Mouse (Mus musculus): ENCODE results near the gene 4930486L24Rik. TPM values are rescaled to one million over a fixed set of nuclear protein-coding genes. Genes with fewer than 3 reads are reported as not detected.
A peak's percentile ranks its signal among the peaks of the same experiment; 100 is the strongest.
"Not testable (repeated sequence)": the region's sequence is repeated elsewhere in the genome, so short reads cannot be mapped to it uniquely, and the experiment has no call there.

Gene 4930486L24Rik
- 0.20 TPM in 1 of 2 replicates, not detected in the other for polyA plus RNA-seq (2016; fragmentation: Nextera tagmentation; extraction: Ambion mirVana)

DNA sequence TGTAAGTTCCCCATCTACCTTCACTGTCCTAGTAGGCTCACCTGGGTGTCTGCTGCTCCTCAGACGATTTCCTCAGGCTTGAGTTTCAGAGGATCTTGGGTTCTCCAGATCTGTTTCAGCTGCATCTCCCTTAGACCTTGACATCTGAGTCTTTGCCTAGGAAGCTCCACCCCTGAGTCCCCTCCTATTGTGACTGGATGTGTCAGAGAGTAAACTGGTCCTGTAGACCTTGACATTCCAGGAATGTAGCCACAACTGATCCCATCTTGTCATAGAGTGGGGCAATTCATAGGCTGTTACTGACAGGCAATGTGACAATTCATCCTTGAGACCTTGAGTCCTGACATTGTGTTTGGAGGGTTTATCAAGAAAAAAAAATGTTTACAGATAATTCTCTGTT is at the start of gene 4930486L24Rik:
TSS of gene 4930486L24Rik (minus strand) at position 195 of the 400 bp plus-strand sequence.
- H3K27me3 ChIP-seq (replicated peaks): no peaks in the 10 kb centered on the region
- 0 out of 2 replicates have a peak, but pooled peaks cover 3% of the 10 kb centered on the region for H3K9me3 ChIP-seq (replicated peaks)
- H3K4me1 ChIP-seq (replicated peaks): no peaks in the 10 kb centered on the region
- ATAC-seq (ENCODE audit: insufficient number of reproducible peaks, low FRiP score): no peak
- H3K4me3 ChIP-seq: no peak within 1 kb of the TSS
- no peak within 1 kb of the TSS for H3K4me2 ChIP-seq
- 61% methylated on average over 1 of the region's 1 CpGs for WGBS
- H3K9ac ChIP-seq: no peak within 1 kb of the TSS
- no peak within 1 kb of the TSS for H3K27ac ChIP-seq (ENCODE audit: poor library complexity, severe bottlenecking)
- no peaks in the 10 kb centered on the region for H3K36me3 ChIP-seq

DNA sequence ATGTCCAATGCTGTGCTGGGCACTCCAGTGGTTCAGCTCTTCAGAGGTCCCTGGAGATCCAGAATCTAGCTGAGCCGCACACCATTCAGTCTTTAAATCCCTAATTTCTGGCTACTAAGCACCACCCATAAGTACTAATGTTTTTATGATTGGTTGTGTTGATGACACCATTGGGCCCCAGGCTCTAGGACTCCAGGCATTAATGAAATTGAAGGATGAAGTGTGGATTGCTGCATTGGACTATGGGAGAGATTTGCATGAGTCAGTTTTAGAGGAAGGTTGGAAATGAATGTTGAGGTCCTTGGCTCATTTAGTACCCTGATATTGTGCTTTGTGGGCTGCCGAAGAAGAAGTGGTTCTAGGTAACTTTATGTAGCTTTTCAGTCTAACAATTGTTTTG is 40.5 kb upstream of the 4930486L24Rik start, which contains the start of gene Tpbpb:
TSS of gene Tpbpb (minus strand) at position 101 of the 400 bp plus-strand sequence.
- not testable (repeated sequence) for H3K4me3 ChIP-seq; ATAC-seq (ENCODE audit: insufficient number of reproducible peaks, low FRiP score); H3K9ac ChIP-seq; H3K36me3 ChIP-seq; H3K9me3 ChIP-seq (replicated peaks); H3K27me3 ChIP-seq (replicated peaks); H3K4me2 ChIP-seq; H3K27ac ChIP-seq (ENCODE audit: poor library complexity, severe bottlenecking); H3K4me1 ChIP-seq (replicated peaks)
- 78% methylated on average over 2 of the region's 2 CpGs for WGBS

DNA sequence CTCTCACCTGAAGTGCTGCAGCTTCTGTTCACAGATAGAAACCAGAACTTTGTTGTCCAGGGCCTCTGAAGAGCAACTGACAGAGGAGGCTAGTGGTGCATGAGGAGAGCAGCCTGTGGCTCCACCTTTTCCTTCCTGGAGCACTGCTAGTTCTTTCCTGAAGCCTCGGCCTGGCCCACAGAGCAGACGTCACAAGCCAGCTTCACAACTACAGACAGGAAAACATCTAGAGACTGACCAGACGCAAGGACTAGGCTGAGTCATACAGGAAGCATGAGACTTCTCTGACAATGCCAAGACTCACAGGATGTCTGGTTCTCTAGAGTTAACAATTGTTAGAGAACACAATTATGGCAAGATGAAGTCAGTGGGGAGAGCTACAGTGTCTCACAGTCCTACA is 33.1 kb upstream of the 4930486L24Rik start, which contains the start of gene Ctla2b:
TSS of gene Ctla2b (minus strand) at position 120 of the 400 bp plus-strand sequence.
- Histone ChIP-seq H3K4me1 (replicated peaks) (no peaks in the 10 kb centered on the region), H3K4me2 (no peak within 1 kb of the TSS), H3K9me3 (replicated peaks) (peaks cover 2% of the 10 kb centered on the region; the same call in 1 of the 2 replicates), H3K27me3 (replicated peaks) (no peaks in the 10 kb centered on the region), H3K36me3 (no peaks in the 10 kb centered on the region), H3K4me3 (no peak within 1 kb of the TSS), H3K27ac (ENCODE audit: poor library complexity, severe bottlenecking) (peak within 1 kb of the TSS; percentile 81), H3K9ac (no peak within 1 kb of the TSS)
- peak; percentile 93 for ATAC-seq (ENCODE audit: insufficient number of reproducible peaks, low FRiP score)
- 40% methylated on average over 3 of the region's 3 CpGs for WGBS

DNA sequence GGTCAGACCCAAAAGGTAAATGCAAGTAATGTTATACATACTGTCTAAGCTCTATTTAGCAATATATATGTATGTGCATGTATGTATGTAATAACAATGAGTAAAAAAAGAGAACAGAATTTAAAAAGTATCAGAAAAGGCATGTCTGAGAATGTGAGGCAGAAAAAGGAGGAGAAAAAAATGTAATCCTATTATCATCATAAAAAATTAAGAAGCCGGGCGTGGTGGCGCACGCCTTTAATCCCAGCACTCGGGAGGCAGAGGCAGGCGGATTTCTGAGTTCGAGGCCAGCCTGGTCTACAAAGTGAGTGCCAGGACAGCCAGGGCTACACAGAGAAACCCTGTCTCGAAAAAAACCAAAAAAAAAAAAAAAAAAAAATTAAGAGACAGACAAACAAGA is 32.5 kb upstream of the 4930486L24Rik start, which contains the start of gene Gm49392:
TSS of gene Gm49392 (minus strand) at position 101 of the 400 bp plus-strand sequence.
- WGBS: 85% methylated on average over 8 of the region's 8 CpGs
- H3K9ac ChIP-seq; H3K4me3 ChIP-seq; ATAC-seq (ENCODE audit: insufficient number of reproducible peaks, low FRiP score); H3K27me3 ChIP-seq (replicated peaks); H3K9me3 ChIP-seq (replicated peaks); H3K36me3 ChIP-seq; H3K4me1 ChIP-seq (replicated peaks); H3K4me2 ChIP-seq: not testable (repeated sequence)
- H3K27ac ChIP-seq (ENCODE audit: poor library complexity, severe bottlenecking): peak within 1 kb of the TSS; percentile 81

DNA sequence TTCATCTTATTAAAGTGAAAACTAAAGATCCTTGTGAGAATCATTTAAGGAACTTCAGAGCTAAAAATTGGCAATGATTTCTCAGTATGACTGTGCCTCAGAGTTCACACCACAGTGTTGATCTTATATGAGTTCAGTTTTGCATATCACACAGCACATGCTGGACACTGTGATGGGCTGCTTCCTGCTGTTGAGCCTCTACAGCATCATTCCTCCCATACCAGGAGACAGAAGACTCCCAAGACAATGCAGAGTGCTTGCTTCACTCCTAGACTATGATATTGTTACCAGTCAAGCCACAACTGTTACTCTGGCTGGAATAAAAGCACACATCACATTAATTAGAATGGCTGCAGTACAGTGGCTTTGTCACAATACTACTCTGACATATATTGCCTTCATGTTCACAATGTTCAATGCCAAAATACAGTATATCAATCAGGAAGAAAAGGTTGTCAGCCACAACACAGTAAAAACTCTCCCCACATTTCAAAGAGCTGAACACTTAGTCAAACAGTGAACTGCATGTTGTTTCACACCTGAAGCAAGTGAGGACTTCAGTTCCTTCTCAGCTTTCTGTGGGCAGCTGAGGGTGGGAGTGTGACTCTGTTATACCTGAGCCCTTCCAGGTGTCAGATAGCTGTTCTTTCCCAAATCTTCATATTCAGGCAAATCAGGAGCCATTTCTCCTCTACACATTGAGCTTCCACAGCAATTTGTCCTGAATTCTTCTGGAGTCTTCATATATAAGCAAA is 31.3 kb upstream of the 4930486L24Rik start:
- no peak for ATAC-seq (ENCODE audit: insufficient number of reproducible peaks, low FRiP score)
- H3K27ac ChIP-seq (ENCODE audit: poor library complexity, severe bottlenecking): no peak overlapping the region

DNA sequence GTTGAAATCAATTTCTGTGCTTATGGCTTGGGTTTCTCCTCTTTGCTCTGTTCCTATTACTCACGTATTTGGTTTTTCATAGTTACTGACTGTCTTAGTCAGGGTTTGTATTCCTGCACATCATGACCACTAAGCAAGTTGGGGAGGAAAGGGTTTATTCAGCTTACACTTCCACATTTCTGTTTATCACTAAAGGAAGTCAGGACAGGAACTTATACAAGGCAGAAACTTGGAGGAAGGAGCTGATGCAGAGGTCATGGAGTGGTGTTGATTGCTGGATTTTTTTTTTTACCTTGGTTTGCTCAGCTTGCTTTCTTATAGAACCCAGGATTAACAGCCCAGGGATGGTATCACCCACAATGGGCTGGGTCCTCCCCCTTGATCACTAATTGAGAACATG is 28.0 kb upstream of the 4930486L24Rik start:
- Histone ChIP-seq H3K4me3 (no peak overlapping the region), H3K9ac (no peak overlapping the region), H3K27ac (ENCODE audit: poor library complexity, severe bottlenecking) (no peak overlapping the region), H3K4me1 (replicated peaks) (no peaks in the 10 kb centered on the region), H3K36me3 (no peaks in the 10 kb centered on the region), H3K4me2 (no peak overlapping the region), H3K9me3 (replicated peaks) (peaks cover 2% of the 10 kb centered on the region), H3K27me3 (replicated peaks) (no peaks in the 10 kb centered on the region)
- 76% methylated on average over 1 of the region's 1 CpGs for WGBS
- ATAC-seq (ENCODE audit: insufficient number of reproducible peaks, low FRiP score): no peak

More for the DNA sequence above, 31.3 kb upstream of the 4930486L24Rik start:
- Histone ChIP-seq H3K36me3 (no peaks in the 10 kb centered on the region), H3K4me3 (no peak overlapping the region), H3K27me3 (replicated peaks) (no peaks in the 10 kb centered on the region), H3K9ac (no peak overlapping the region), H3K9me3 (replicated peaks) (peaks cover 2% of the 10 kb centered on the region), H3K4me2 (no peak overlapping the region), H3K4me1 (replicated peaks) (no peaks in the 10 kb centered on the region)

DNA sequence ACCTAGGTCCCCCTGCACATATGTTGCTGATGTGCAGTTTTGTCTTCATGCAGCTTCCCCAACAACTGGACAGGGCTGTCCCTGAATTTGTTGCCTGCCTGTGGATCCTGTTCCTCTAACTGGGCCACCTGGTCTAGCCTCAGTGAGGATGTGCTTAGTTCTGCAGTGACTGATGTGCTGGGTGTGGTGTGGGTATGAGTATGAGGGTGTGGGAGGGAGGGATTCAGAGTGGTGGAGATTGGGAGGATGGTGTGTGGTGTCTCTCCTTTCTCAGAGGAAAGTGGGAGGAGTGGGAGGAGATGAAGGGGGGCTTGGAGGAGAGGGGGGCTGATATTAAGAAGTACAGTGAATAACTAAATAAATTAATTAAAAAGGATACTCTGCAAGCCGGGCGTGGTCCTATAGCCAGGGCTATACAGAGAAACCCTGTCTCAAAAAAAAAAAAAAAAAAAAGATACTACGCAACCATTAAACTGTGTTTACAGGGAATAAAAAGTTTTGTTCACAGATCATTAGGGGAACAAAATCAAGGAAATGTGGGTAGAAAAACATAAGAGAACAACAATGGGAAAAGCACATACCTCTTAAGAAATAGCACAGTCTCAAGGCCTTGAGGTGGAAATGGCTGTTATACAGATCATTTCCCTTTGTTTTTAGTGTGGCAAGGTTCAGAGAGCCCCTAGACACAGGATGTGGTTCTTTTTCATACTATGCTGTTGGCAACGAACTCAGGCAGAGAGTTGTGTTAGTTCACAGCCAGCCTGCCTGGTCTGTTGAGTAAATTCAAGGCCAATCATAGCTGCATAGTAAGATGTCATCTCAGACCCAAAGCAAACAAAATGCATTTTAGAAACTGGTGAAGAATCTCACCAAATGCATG is 15.8 kb downstream of the 4930486L24Rik start:
- no peak for ATAC-seq (ENCODE audit: insufficient number of reproducible peaks, low FRiP score)
- no peak overlapping the region for H3K4me3 ChIP-seq
- 79% methylated on average over 4 of the region's 4 CpGs for WGBS
- no peaks in the 10 kb centered on the region for H3K4me1 ChIP-seq (replicated peaks)
- H3K9me3 ChIP-seq (replicated peaks): no peaks in the 10 kb centered on the region
- H3K27me3 ChIP-seq (replicated peaks): no peaks in the 10 kb centered on the region
- H3K4me2 ChIP-seq: no peak overlapping the region
- H3K36me3 ChIP-seq: no peaks in the 10 kb centered on the region
- no peak overlapping the region for H3K27ac ChIP-seq (ENCODE audit: poor library complexity, severe bottlenecking)
- H3K9ac ChIP-seq: no peak overlapping the region

DNA sequence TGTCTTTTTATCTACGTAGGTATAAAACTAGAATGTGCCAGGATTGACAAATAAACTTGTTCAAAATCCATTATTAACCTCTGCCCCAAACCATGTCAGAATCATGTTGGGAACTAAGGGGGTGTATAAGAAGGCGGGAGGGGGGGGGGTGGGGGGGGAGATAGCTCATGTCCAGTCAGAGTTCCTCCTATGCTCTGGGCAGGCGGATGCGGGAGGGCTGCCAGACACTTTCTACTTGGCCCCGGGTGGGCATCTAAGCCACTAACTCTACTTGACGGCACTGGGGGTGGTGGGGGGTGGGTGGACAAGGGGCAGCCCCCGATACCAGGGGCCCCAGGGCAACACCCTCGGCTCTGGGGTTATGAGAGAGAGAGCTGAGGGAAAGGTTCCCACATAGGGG is 21.1 kb downstream of the 4930486L24Rik start:
- Histone ChIP-seq H3K9ac (no peak overlapping the region), H3K36me3 (no peaks in the 10 kb centered on the region), H3K27ac (ENCODE audit: poor library complexity, severe bottlenecking) (no peak overlapping the region), H3K4me1 (replicated peaks) (no peaks in the 10 kb centered on the region), H3K27me3 (replicated peaks) (no peaks in the 10 kb centered on the region), H3K9me3 (replicated peaks) (no peaks in the 10 kb centered on the region), H3K4me2 (no peak overlapping the region), H3K4me3 (no peak overlapping the region)
- no peak for ATAC-seq (ENCODE audit: insufficient number of reproducible peaks, low FRiP score)
- WGBS: 81% methylated on average over 8 of the region's 8 CpGs

DNA sequence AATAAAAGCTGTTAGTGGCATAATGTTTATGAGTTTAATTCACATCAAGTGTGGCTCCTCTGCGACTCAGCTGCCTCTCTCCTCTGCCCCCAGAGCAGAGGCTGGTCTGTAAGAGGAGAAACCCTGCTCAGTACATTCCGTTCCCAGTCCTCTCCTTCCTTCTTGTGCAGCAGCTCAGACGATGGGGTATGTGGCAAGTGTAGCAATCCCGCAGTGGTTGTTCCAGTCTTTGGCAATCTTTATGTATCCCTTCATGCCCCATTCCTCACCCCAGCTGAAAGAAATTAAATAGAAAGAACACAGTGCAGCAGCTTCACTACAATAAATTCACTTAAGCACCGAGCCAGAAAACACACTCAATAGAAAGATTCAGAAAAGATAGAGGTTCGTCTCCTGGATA is 21.6 kb downstream of the 4930486L24Rik start:
- Histone ChIP-seq H3K4me1 (replicated peaks) (no peaks in the 10 kb centered on the region), H3K4me3 (no peak overlapping the region), H3K9ac (no peak overlapping the region), H3K4me2 (no peak overlapping the region), H3K36me3 (no peaks in the 10 kb centered on the region), H3K27me3 (replicated peaks) (no peaks in the 10 kb centered on the region), H3K9me3 (replicated peaks) (no peaks in the 10 kb centered on the region), H3K27ac (ENCODE audit: poor library complexity, severe bottlenecking) (no peak overlapping the region)
- ATAC-seq (ENCODE audit: insufficient number of reproducible peaks, low FRiP score): no peak
- WGBS: 72% methylated on average over 6 of the region's 6 CpGs

DNA sequence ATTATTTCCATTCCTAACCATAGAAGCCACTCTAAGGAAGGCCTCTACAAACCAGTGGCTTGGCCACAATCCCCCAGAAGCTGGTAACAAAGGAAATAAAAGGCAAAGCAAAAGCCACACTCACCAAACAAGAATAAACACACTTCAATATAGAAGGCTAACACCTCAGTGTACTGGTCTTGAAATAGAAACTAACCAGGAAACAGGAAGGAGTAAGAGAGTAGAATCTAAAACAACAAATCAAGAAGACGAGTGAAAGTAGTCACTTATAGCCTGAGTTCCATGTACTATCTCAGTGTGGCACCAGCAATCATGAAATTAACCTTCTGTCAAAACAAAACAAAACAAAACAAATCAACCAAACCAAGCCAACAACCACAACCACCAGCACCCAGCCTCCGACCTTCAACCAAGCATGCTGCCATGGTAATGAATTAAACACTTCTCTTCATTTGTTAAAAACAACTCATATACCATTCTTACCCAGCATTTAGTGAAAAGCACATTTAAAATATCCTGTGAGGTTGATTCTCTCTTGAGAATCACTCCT is 24.8 kb downstream of the 4930486L24Rik start:
- no peak overlapping the region for H3K9ac ChIP-seq
- no peaks in the 10 kb centered on the region for H3K27me3 ChIP-seq (replicated peaks)
- H3K4me3 ChIP-seq: no peak overlapping the region
- no peak overlapping the region for H3K27ac ChIP-seq (ENCODE audit: poor library complexity, severe bottlenecking)
- no peaks in the 10 kb centered on the region for H3K4me1 ChIP-seq (replicated peaks)
- no peak overlapping the region for H3K4me2 ChIP-seq
- no peaks in the 10 kb centered on the region for H3K9me3 ChIP-seq (replicated peaks)
- H3K36me3 ChIP-seq: no peaks in the 10 kb centered on the region
- 59% methylated on average over 2 of the region's 2 CpGs for WGBS
- no peak for ATAC-seq (ENCODE audit: insufficient number of reproducible peaks, low FRiP score)

DNA sequence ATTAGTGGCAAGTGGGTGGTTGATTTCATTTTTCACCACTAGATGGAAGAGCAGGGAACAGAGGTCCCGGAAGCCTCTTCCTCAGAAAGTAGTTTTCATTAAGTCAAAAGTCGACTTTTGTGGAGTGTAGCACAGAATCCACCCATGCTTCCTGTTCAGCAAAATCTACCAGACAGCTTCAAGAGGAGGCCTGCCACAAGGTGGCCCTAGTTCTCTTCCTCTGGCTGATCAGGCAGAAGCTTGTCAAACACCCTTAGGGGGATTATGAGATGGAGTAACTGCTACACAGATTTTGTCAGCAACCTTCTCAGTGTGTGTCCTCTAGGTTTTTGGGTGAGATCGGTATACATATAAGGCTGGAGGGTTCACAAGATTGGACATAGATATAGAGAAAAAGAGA is 38.2 kb downstream of the 4930486L24Rik start:
- Histone ChIP-seq H3K9me3 (replicated peaks) (no peaks in the 10 kb centered on the region), H3K4me1 (replicated peaks) (no peaks in the 10 kb centered on the region), H3K4me3 (no peak overlapping the region), H3K27me3 (replicated peaks) (no peaks in the 10 kb centered on the region), H3K36me3 (no peaks in the 10 kb centered on the region), H3K4me2 (no peak overlapping the region), H3K27ac (ENCODE audit: poor library complexity, severe bottlenecking) (no peak overlapping the region), H3K9ac (no peak overlapping the region)
- ATAC-seq (ENCODE audit: insufficient number of reproducible peaks, low FRiP score): no peak
- WGBS: 51% methylated on average over 3 of the region's 3 CpGs

All from heart, embryonic 12.5 days (tissue).